Mouse (Mus musculus) lung, embryonic 14.5 days (tissue): ENCODE measurements around the gene Cep164. TPM values are rescaled to one million over a fixed set of nuclear protein-coding genes. Genes with fewer than 3 reads are reported as not detected.

Source experiments
- ATAC-seq: fragments of 200-750 bp; cut with Nextera tagmentation; 2 replicates; pipeline ENCODE4 v1.8.0; 2017; ENCODE audit warnings: mild to moderate bottlenecking, moderate TSS enrichment, moderate library complexity; ENCODE audit not compliant: insufficient read depth
- DNase-seq: peaks from one replicate; pipeline ENCODE4 v3.0.0-alpha.2; 2015
- H3K27ac ChIP-seq: fragments of 300-500 bp; sonication (generic); 2 replicates; pipeline ENCODE4 v1.5.1; 2014; ENCODE audit warnings: low read depth, mild to moderate bottlenecking, moderate library complexity
- H3K27me3 ChIP-seq: fragments of 300-500 bp; sonication (generic); 2 replicates; pipeline ENCODE4 v1.6.1; 2014; ENCODE audit warnings: low read length, control low read depth; ENCODE audit not compliant: insufficient read depth
- H3K36me3 ChIP-seq: fragments of 300-500 bp; sonication (generic); 2 replicates; pipeline ENCODE4 v1.6.1; 2014; ENCODE audit warnings: control low read depth; ENCODE audit not compliant: insufficient read depth
- H3K4me1 ChIP-seq: fragments of 300-500 bp; sonication (generic); 2 replicates; pipeline ENCODE4 v1.6.1; 2014; ENCODE audit warnings: antibody characterized with exemption, control low read depth; ENCODE audit not compliant: insufficient read depth
- H3K4me2 ChIP-seq: fragments of 300-500 bp; sonication (generic); 2 replicates; pipeline ENCODE4 v1.6.1; 2014; ENCODE audit warnings: mild to moderate bottlenecking
- H3K4me3 ChIP-seq: fragments of 300-500 bp; sonication (generic); 2 replicates; pipeline ENCODE4 v1.5.1; 2014; ENCODE audit warnings: low read depth, low read length
- H3K9ac ChIP-seq: fragments of 300-500 bp; sonication (generic); 2 replicates; pipeline ENCODE4 v1.6.1; 2014
- H3K9me3 ChIP-seq: fragments of 300-500 bp; sonication (generic); 2 replicates; pipeline ENCODE4 v1.6.1; 2016; ENCODE audit warnings: low read depth, low read length, control low read depth
- CTCF ChIP-seq: IDR thresholded peaks from 2 replicates; pipeline ENCODE4 v1.5.1; 2016; ENCODE audit warnings: antibody characterized with exemption, low read depth
- WGBS: fragments of 180-500 bp; shearing (Covaris S2); extraction: QIAGEN DNeasy Blood & Tissue Kit; methylation state at CpG from one replicate; pipeline ENCODE4 v1.1.7; 2014; 5-methylcytosine and 5-hydroxymethylcytosine counted together
- polyA plus RNA-seq: library from polyadenylated mRNA; unstranded; fragments of >200 nt; fragmentation: Nextera tagmentation; extraction: Ambion mirVana; gene quantifications from 2 replicates; pipeline ENCODE4 v1.2.1, GENCODE M21; 2014

Cep164 gene
- polyA plus RNA-seq, 1 experiment from 2014 or later: 26.9 TPM

DNA sequence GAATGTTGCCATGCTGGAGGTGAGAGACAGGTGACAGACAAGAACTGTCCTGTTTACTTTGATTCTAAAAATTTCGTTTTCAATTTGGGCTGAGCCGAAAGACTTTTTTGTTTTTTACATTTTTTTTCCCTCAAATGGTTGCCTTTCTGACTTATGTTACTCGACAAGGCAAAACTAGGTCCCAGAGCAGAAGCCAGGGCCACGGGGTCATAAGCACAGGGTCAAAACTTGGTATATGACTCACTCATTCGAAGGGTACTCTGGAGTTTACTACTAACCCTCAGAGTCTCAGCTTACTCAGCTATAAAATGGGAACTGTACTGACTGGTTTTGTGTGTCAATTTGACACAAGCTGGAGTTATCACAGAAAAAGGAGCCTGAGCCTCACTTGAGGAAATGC is 58.9 kb downstream of the Cep164 start:
- Histone ChIP-seq H3K9me3 (no peaks in the 10 kb centered on the region), H3K4me3 (no peak overlapping the region), H3K36me3 (peaks cover 47% of the 10 kb centered on the region), H3K4me1 (no peaks in the 10 kb centered on the region), H3K27me3 (no peaks in the 10 kb centered on the region), H3K4me2 (no peak overlapping the region), H3K27ac (no peak overlapping the region), H3K9ac (no peak overlapping the region)
- 81% methylated on average over 5 of the region's 5 CpGs for WGBS
- DNase-seq: no peak
- ATAC-seq: no peak
- TF ChIP-seq CTCF: no peak

GRCm38 (mm10) chr9:45768421-45768820 is 60.1 kb downstream of the Cep164 start:
- H3K4me2 ChIP-seq: no peak overlapping the region
- H3K9me3 ChIP-seq: no peaks in the 10 kb centered on the region
- H3K27me3 ChIP-seq: no peaks in the 10 kb centered on the region
- H3K4me3 ChIP-seq: no peak overlapping the region
- peaks cover 36% of the 10 kb centered on the region for H3K36me3 ChIP-seq
- DNase-seq: no peak
- peak overlapping the region; percentile 8; the same call in 1 of the 2 replicates for H3K27ac ChIP-seq
- TF ChIP-seq CTCF: no peak
- 72% methylated on average over 18 of the region's 18 CpGs for WGBS
- no peak for ATAC-seq
- no peak overlapping the region for H3K9ac ChIP-seq
- H3K4me1 ChIP-seq: no peaks in the 10 kb centered on the region

GRCm38 (mm10) chr9:45767155-45767554 is 61.3 kb downstream of the Cep164 start:
- H3K4me3 ChIP-seq: no peak overlapping the region
- peaks cover 31% of the 10 kb centered on the region for H3K36me3 ChIP-seq
- ATAC-seq (no peak), DNase-seq (no peak)
- H3K4me1 ChIP-seq: no peaks in the 10 kb centered on the region
- H3K27ac ChIP-seq: no peak overlapping the region
- H3K27me3 ChIP-seq: no peaks in the 10 kb centered on the region
- no peak overlapping the region for H3K4me2 ChIP-seq
- H3K9ac ChIP-seq: no peak overlapping the region
- WGBS: 83% methylated on average over 8 of the region's 8 CpGs
- no peaks in the 10 kb centered on the region for H3K9me3 ChIP-seq
- no peak for TF ChIP-seq CTCF

DNA sequence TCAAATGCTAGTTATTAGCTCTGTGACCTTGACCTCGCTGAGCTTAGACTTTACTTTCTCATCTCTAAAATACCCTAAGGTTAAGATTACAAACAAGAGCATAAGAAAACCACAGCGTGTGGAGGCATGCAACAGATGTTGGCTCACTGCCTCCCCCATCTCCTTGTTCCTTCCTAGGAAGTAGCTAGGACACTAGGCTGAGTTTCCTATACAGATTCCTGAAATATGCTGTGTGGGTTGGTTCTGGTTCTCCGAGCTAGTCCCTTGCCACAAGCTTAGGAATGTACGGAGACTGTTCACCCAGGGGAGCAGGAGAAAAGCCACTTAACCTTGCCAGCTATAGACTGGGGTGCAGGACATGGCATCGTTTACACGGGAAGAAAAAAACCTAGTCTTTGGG is 62.3 kb downstream of the Cep164 start:
- no peaks in the 10 kb centered on the region for H3K4me1 ChIP-seq
- no peak for DNase-seq

DNA sequence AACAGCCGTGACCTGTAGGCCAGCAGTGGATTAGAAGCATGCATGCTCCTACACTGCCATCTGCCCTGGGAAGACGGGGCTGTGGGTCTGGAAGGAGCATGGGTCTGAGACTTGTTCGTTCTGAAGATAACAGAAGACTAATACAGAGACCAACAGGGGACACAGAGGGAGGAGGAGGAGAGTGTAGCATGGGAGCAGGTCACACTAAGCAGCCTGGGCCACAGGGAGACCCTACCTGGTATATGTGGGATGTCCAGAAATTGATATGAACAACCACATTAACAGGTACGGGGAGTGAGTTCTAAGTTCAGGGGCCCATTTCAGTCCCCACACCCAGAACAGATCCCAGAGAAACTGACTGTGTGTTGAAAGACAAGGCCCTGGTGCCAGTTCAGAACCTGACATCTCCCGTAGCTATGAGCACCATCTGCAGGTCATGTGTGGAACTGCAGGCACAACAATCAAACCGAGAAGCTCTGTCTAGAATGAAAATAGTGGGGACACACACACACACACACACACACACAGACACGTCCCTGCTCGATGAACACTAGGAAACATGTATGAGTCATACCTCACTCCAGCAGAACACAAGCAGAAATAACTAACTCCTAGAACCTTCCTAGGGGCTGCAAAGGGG is 73.9 kb downstream of the Cep164 start:
- no peak overlapping the region for H3K27ac ChIP-seq
- H3K36me3 ChIP-seq: no peaks in the 10 kb centered on the region
- H3K4me2 ChIP-seq: no peak overlapping the region
- no peaks in the 10 kb centered on the region for H3K4me1 ChIP-seq
- DNase-seq (peak; percentile 84), ATAC-seq (no peak)
- 35% methylated on average over 8 of the region's 8 CpGs for WGBS
- no peaks in the 10 kb centered on the region for H3K27me3 ChIP-seq
- no peak overlapping the region for H3K4me3 ChIP-seq
- no peak overlapping the region for H3K9ac ChIP-seq
- H3K9me3 ChIP-seq: no peaks in the 10 kb centered on the region
- TF ChIP-seq CTCF: peak; percentile 95

More for the DNA sequence above, 62.3 kb downstream of the Cep164 start:
- H3K9me3 ChIP-seq: no peaks in the 10 kb centered on the region
- H3K36me3 ChIP-seq: peaks cover 21% of the 10 kb centered on the region
- H3K27me3 ChIP-seq: no peaks in the 10 kb centered on the region
- no peak for TF ChIP-seq CTCF
- H3K27ac ChIP-seq: no peak overlapping the region
- H3K4me3 ChIP-seq: no peak overlapping the region
- 79% methylated on average over 6 of the region's 6 CpGs for WGBS
- no peak for ATAC-seq
- H3K4me2 ChIP-seq: no peak overlapping the region
- no peak overlapping the region for H3K9ac ChIP-seq

DNA sequence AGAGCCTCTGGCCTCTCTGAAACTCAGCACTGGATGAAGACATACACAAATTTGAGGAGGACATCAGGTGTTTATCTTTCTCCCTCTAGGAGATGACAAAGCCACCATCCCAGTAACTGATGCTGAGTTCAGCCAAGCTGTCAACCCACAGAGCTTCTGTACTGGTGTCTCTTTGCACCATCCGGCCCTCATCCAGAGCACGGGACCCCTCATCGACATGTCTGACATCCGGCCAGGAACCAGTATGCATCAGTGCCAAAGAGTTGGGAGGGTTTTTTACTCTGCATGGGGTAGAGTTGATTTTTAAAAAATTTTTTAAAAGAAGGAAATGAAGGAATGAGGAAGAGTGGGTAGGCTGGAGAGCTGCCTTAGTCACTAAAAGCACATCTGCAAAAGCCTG is 78.6 kb downstream of the Cep164 start:
- H3K27me3 ChIP-seq: no peaks in the 10 kb centered on the region
- H3K4me1 ChIP-seq: no peaks in the 10 kb centered on the region
- WGBS: 90% methylated on average over 4 of the region's 4 CpGs
- H3K9me3 ChIP-seq: no peaks in the 10 kb centered on the region
- no peak for TF ChIP-seq CTCF
- no peak overlapping the region for H3K9ac ChIP-seq
- DNase-seq: no peak
- H3K36me3 ChIP-seq: no peaks in the 10 kb centered on the region
- ATAC-seq: no peak
- no peak overlapping the region for H3K4me2 ChIP-seq
- no peak overlapping the region for H3K27ac ChIP-seq
- no peak overlapping the region for H3K4me3 ChIP-seq

- Histone ChIP-seq H3K4me2 (no peak overlapping the region), H3K27me3 (no peaks in the 10 kb centered on the region), H3K27ac (no peak overlapping the region), H3K36me3 (no peaks in the 10 kb centered on the region), H3K9ac (no peak overlapping the region), H3K4me1 (no peaks in the 10 kb centered on the region), H3K4me3 (no peak overlapping the region), H3K9me3 (no peaks in the 10 kb centered on the region)
- ATAC-seq (no peak), DNase-seq (no peak)
- TF ChIP-seq CTCF: no peak
- WGBS: 18% methylated on average over 7 of the region's 7 CpGs
Measured at GRCm38 (mm10) chr9:45745451-45745850, 83.0 kb downstream of the Cep164 start.
